In the genomic region with DNA sequence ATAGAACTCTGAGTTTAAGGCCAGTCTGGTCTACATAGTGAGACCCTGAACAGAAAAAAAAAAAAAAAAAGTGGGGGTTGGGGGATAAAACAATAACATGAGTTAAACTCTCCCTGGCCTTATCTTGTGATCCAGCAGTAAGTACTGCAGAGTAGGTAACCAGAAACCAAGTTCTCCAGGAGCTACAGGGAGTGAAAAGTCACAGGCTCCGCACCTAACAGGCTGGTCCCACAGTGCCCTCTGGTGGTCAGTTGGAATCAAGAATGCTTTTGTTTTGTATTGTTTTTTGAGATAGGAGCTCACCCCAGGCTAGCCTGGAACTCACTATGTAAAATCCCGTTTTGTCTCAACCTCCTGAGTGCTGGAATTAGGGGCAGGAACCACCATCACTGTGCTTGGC, we compare ENCODE assay signal across 8 mouse cellular contexts. TPM values are rescaled to one million over a fixed set of nuclear protein-coding genes. Genes with fewer than 3 reads are reported as not detected.
DNase-seq lines count a peak whose midpoint lies in the region; ATAC-seq and TF ChIP-seq lines count a peak whose summit lies in the region.

No protein-coding gene starts in this region.

- no peaks in the 10 kb centered on the region for H3K79me2 ChIP-seq in C2C12 (ENCODE audit: control insufficient read depth, insufficient read depth)

- H3K4me3 ChIP-seq in C2C12 (ENCODE audit: insufficient read depth, poor library complexity, severe bottlenecking), result no peak overlapping the region
- no peak overlapping the region for H3K4me3 ChIP-seq in liver, embryonic 13.5 days (replicated peaks)
- H3K4me3 ChIP-seq in thymus, adult 2 months (ENCODE audit: control insufficient read depth, insufficient read depth, low read length), result no peak overlapping the region

- H3K4me1 ChIP-seq in liver, embryonic 13.5 days (replicated peaks), result no peaks in the 10 kb centered on the region
- H3K4me1 ChIP-seq in thymus, adult 2 months (replicated peaks; ENCODE audit: control insufficient read depth, insufficient read depth, low read length), result no peaks in the 10 kb centered on the region

- H3K36me3 ChIP-seq in C2C12 (ENCODE audit: control insufficient read depth, insufficient read depth), result no peaks in the 10 kb centered on the region
- no peaks in the 10 kb centered on the region for H3K36me3 ChIP-seq in liver, embryonic 13.5 days
- H3K36me3 ChIP-seq in thymus, adult 2 months (ENCODE audit: control insufficient read depth, insufficient read depth, low read length), result no peaks in the 10 kb centered on the region

- 5% methylated on average over 2 of the region's 2 CpGs for WGBS in liver, embryonic 13.5 days (ENCODE audit: insufficient replicate concordance)
- WGBS in thymus, adult 2 months, result 12% methylated on average over 2 of the region's 2 CpGs

- no peak overlapping the region for H3ac ChIP-seq in C2C12 (ENCODE audit: control insufficient read depth, insufficient read length, low read depth)

- H3K27ac ChIP-seq in liver, embryonic 13.5 days, result no peak overlapping the region
- H3K27ac ChIP-seq in thymus, adult 2 months (ENCODE audit: control insufficient read depth, insufficient read depth, low read length), result no peak overlapping the region

- peak; percentile 63 for DNase-seq in gastrocnemius, postnatal 14 days
- peak; percentile 87 for DNase-seq in kidney, postnatal 10 days
- peak; percentile 42 for DNase-seq in liver, embryonic 13.5 days
- peak; percentile 71 for DNase-seq in thymus, adult 2 months

- H3K27me3 ChIP-seq in C2C12 (ENCODE audit: control insufficient read depth, insufficient read depth, insufficient read length), result no peaks in the 10 kb centered on the region
- H3K27me3 ChIP-seq in liver, embryonic 13.5 days, result no peaks in the 10 kb centered on the region
- no peaks in the 10 kb centered on the region for H3K27me3 ChIP-seq in thymus, adult 2 months (ENCODE audit: control insufficient read depth, insufficient read depth, low read length)

- intact Hi-C loops in gastrocnemius, postnatal 14 days (cut with DNase I; ENCODE audit: low total_unique reads), result loop anchor here (10.0 kb wide), 1 partner anchor 206 kb away; no protein-coding TSS in a partner anchor

- peak; percentile 15 for TF ChIP-seq CTCF in C2C12 (IDR thresholded peaks at IDR 0.05; ENCODE audit: control insufficient read depth, insufficient read depth, insufficient read length)
- no peak for TF ChIP-seq CTCF in thymus, adult 2 months (IDR thresholded peaks at IDR 0.05; ENCODE audit: borderline replicate concordance, control insufficient read depth, extremely low read depth, insufficient read depth, low read length, poor library complexity)

- no peaks in the 10 kb centered on the region for H3K9me3 ChIP-seq in liver, embryonic 13.5 days (replicated peaks)

- no peaks in the 10 kb centered on the region for H3K79me3 ChIP-seq in C2C12 (ENCODE audit: low read depth)

- no peak for TF ChIP-seq POLR2A in thymus, adult 2 months (IDR thresholded peaks at IDR 0.05; ENCODE audit: control insufficient read depth, extremely low read depth, insufficient read depth, low read length, poor library complexity)

- H3K4me2 ChIP-seq in liver, embryonic 13.5 days, result no peak overlapping the region

- H3K9ac ChIP-seq in liver, embryonic 13.5 days, result no peak overlapping the region

- peak; percentile 68 for ATAC-seq in activated CD4-positive, CD25-positive, alpha-beta regulatory T cell, adult 4 months
- ATAC-seq in common myeloid progenitor, adult 5-6 weeks (replicated peaks; ENCODE audit: low read depth, poor library complexity, severe bottlenecking), result peak; percentile 94
- 0 out of 2 replicates have a peak, but pooled peaks have one; percentile 39 for ATAC-seq in liver, embryonic 13.5 days (ENCODE audit: low read depth)
- peak; percentile 69 for ATAC-seq in neutrophil, adult 5-6 weeks (ENCODE audit: extremely low read depth, insufficient number of reproducible peaks, low FRiP score, poor library complexity, severe bottlenecking)

TF ChIP-seq in C2C12, 6 proteins besides CTCF, POLR2A, EP300 and RAD21:
- TF ChIP-seq MAX (IDR thresholded peaks at IDR 0.05) (no peak), MYOG (IDR thresholded peaks at IDR 0.05; ENCODE audit: control insufficient read depth, extremely low read depth, insufficient read length) (no peak), MYOD1 (IDR thresholded peaks at IDR 0.05; ENCODE audit: control insufficient read depth, insufficient read length, low read depth) (no peak), CEBPB (IDR thresholded peaks at IDR 0.05; ENCODE audit: low read depth) (no peak), FOSL1 (IDR thresholded peaks at IDR 0.05; ENCODE audit: insufficient read depth, low read length, poor library complexity, severe bottlenecking) (no peak), USF1 (IDR thresholded peaks at IDR 0.05; ENCODE audit: low read depth) (no peak)

RNA-seq across cellular contexts. Expression of gene Lsm5, which starts 13.3 kb away (rescaled TPM):
- 82.9 TPM for polyA plus RNA-seq in C2C12 (2012; fragmentation: generic; extraction: Trizol)
- polyA plus RNA-seq in activated CD4-positive, CD25-positive, alpha-beta regulatory T cell, adult 4 months (2017; shearing (Covaris generic)), result 100 to 1,000 TPM; 130 to 157 TPM
- 136 and 161 TPM in 2 replicates for total RNA-seq in common myeloid progenitor, adult 5-6 weeks (2017)
- 10 to 100 TPM; 15.9 to 17.0 TPM for total RNA-seq in gastrocnemius, postnatal 14 days (2021)
- 94.5 and 131 TPM in 2 replicates for polyA plus RNA-seq in liver, embryonic 13.5 days (2015; fragmentation: Nextera tagmentation; extraction: Ambion mirVana)
- 30.9 and 37.6 TPM in 2 replicates for total RNA-seq in neutrophil, adult 5-6 weeks (2017)
- 7.3 and 7.7 TPM in 2 replicates for polyA plus RNA-seq in thymus, adult 2 months (2012; rRNA removed)

RNA-seq across cellular contexts. Expression of gene Avl9, which starts 23.5 kb away (rescaled TPM):
- 2.1 TPM for polyA plus RNA-seq in C2C12 (2012; fragmentation: generic; extraction: Trizol)
- polyA plus RNA-seq in activated CD4-positive, CD25-positive, alpha-beta regulatory T cell, adult 4 months (2017; shearing (Covaris generic)), result 10 to 100 TPM; 10.8 to 15.2 TPM
- total RNA-seq in common myeloid progenitor, adult 5-6 weeks (2017), result 24.2 and 31.6 TPM in 2 replicates
- total RNA-seq in gastrocnemius, postnatal 14 days (2021), result 1 to 10 TPM; 3.8 to 4.9 TPM
- 2.6 and 3.7 TPM in 2 replicates for polyA plus RNA-seq in liver, embryonic 13.5 days (2015; fragmentation: Nextera tagmentation; extraction: Ambion mirVana)
- 80.5 and 105 TPM in 2 replicates for total RNA-seq in neutrophil, adult 5-6 weeks (2017)
- 13.7 and 14.6 TPM in 2 replicates for polyA plus RNA-seq in thymus, adult 2 months (2012; rRNA removed)

Comparison
In these comparisons a context has a peak if more than half of its experiments do, and no peak if none do; other contexts are left out.
1. ATAC-seq: peak in every context shown above with its lines; median percentile 94 in common myeloid progenitor, adult 5-6 weeks; 69 in neutrophil, adult 5-6 weeks; 68 in activated CD4-positive, CD25-positive, alpha-beta regulatory T cell, adult 4 months; 39 in liver, embryonic 13.5 days.